ENCODE assay signal across 8 mouse cellular contexts in genomic region chr7:44467811-44468411, GRCm38 (mm10). TPM values are rescaled to one million over a fixed set of nuclear protein-coding genes. Genes with fewer than 3 reads are reported as not detected.
DNase-seq lines count a peak whose midpoint lies in the region; ATAC-seq lines count a peak whose summit lies in the region.

TSS of gene Josd2 (plus strand) at chr7:44467980.

- H3K27ac ChIP-seq in hindbrain, embryonic 12.5 days = peak within 1 kb of the TSS; percentile 91

- H3K36me3 ChIP-seq in hindbrain, embryonic 12.5 days = peaks cover 10% of the 10 kb centered on the region

- peak; percentile 98 for DNase-seq in NIH3T3 (ENCODE audit: low read depth)
- DNase-seq in cerebellum, postnatal 10 days = peak; percentile 93 to 96
- DNase-seq in frontal cortex, postnatal 10 days (ENCODE audit: low spot score in 2 of 2) = peak; percentile 95
- DNase-seq in layer of hippocampus, postnatal 14 days (ENCODE audit: low spot score in 2 of 2) = peak; percentile 95 to 98
- peak; percentile 91 for DNase-seq in lung, postnatal 14 days
- DNase-seq in retina, adult 2 months (ENCODE audit: low read depth, low spot score) = peak; percentile 95
- DNase-seq in thymus, postnatal 36 days = peak; percentile 86 to 92

- WGBS in hindbrain, embryonic 12.5 days = under 1% methylated on average over 42 of the region's 42 CpGs

- peak within 1 kb of the TSS; percentile 71 for H3K4me2 ChIP-seq in hindbrain, embryonic 12.5 days (replicated peaks)

- H3K9ac ChIP-seq in hindbrain, embryonic 12.5 days = peak within 1 kb of the TSS; percentile 65

- H3K4me1 ChIP-seq in hindbrain, embryonic 12.5 days = peaks cover 55% of the 10 kb centered on the region

- H3K27me3 ChIP-seq in hindbrain, embryonic 12.5 days = no peaks in the 10 kb centered on the region

- peak; percentile 91 for ATAC-seq in hindbrain, embryonic 12.5 days (ENCODE audit: low FRiP score)

- H3K4me3 ChIP-seq in hindbrain, embryonic 12.5 days = peak within 1 kb of the TSS; percentile 50

- H3K9me3 ChIP-seq in hindbrain, embryonic 12.5 days (replicated peaks) = no peaks in the 10 kb centered on the region

RNA-seq across cellular contexts. Expression of gene Josd2, which starts in this region (rescaled TPM):
- 60.5 and 65.1 TPM in 2 replicates for polyA plus RNA-seq in hindbrain, embryonic 12.5 days (2016; fragmentation: Nextera tagmentation; extraction: Ambion mirVana)
- total RNA-seq in layer of hippocampus, postnatal 14 days (2021) = 10 to 100 TPM; 60.7 to 64.3 TPM

Comparison
In these comparisons a context has a peak if more than half of its experiments do, and no peak if none do; other contexts are left out.
1. Peak in every context shown above with its lines: DNase-seq, ATAC-seq, H3K4me3 ChIP-seq and H3K27ac ChIP-seq.